Mouse (Mus musculus): ENCODE measurements at regions not wholly inside any gene's neighbourhood (a gene's known extent, or its start where the extent isn't known, plus 50 kb on each side); places are given as distances from the start of the nearest gene placed in this dataset.
"Not testable (repeated sequence)": the region's sequence is repeated elsewhere in the genome, so short reads cannot be mapped to it uniquely, and the experiment has no call there.

DNA sequence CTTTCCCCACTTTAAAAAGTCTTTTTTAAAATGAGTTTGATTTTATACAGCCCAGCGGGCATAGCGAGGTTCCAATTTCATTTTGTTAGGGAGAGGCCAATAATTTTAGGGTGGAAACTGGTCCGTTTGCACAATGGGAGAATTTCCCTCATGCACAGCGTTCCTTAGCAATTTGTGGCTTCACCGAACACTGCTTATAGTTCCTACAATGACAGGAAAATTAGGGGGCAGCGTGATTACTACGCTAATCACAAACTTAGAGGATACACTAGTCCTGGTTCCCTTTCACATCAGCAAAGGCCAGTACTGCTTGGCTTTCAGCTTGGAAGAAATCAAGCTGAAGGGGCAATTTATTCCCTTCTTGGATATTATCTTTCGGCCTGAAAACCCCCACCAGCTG lies 745.1 kb upstream of the Gm19410 start:
- no peak for DNase-seq (ENCODE audit: low read depth, low spot score)

DNA sequence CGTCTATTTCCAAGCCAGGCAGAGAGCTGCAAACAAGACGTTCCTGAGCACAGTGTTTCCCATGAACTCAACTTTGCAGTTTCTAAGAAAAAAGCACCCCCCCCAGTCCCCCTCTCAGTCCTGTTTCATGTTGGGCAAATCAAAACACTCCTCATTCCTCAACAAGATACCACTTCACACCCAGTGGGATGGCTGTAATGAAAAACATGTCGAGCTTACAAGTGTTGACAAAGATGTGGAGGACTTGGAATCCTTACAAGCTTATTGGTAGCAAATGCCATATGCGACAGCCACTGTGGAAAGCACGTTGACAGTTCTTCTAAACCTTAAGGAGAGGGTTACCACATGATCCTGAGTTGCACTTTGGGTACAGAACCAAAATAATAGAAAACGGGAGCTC lies 742.9 kb upstream of the Gm19410 start:
- no peak for DNase-seq (ENCODE audit: low read depth, low spot score)

DNA sequence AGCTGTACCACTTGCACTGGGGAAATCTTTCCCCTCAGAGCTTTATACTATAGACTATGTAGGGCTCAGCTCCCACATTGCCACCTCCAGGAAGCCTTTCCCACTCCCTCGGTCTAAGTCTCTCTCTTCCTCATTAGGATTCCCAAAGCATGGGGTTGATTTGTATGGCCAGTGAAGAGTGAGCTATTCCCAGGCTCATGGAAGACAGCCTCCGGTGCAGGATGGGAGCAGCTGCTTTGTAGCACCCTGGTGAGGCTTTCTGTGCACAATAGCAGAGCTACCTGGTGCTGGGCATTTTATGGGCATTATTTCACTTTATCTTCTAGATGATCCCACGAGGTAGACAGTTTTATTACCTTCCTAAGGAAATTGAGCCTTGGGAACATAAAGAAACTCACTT lies 717.8 kb upstream of the Gm19410 start:
- no peak for DNase-seq (ENCODE audit: low read depth, low spot score)

DNA sequence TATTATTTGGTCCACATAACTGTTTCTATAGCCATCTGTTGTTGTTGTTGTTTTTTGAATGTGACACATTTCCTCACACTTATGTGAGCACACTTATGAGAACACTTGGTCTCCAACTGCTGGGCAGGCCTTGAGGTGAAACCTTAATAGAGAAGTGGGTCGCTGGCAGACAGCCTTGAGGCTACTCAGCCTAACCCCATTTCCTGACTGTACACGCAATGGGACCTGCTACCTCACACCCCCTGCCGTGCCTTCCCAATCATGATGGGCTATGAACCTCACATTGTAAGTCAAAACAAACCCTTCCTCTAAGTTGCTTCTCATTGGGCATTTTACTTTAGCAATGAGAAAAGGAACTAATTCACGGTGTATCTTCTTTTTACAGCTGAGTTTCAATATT lies 712.1 kb upstream of the Gm19410 start:
- no peak for DNase-seq (ENCODE audit: low read depth, low spot score)

DNA sequence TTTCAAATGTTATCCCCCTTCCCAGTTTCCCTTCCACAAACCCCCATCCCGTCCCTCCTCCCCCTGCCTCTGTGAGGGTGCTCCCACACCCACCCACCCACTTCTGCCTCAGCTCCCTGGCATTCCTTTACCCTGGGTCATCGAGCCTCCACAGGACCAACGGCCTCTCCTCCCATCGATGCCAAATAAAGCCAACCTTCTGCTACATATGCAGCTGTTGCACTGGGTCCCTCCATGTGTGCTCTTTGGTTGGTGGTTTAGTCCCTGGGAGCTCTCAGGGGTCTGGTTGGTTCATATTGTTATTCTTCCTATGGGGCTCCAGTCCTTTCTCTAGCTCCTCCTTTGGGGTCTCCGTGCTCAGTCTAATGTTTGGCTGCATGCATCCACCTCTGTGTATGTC lies 704.5 kb upstream of the Gm19410 start:
- DNase-seq (ENCODE audit: low read depth, low spot score): no peak

DNA sequence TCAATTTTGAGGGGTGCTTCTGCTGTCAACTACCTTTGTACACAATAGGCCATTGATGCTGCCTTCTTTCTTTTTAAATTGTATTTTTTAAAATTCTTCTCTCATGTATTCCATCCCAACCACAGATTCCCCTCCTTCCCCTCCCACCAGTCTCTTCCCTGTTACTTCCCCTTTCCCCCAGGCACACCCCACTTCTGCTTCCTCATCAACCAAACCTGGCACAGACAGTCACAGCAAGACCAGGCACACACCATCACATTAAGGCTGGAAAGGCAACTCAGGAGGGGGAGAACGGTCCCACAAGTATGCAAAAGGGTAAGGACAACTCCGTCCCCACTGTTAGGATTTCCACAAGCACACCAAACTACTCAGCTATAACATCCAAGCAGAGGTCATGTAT lies 697.4 kb upstream of the Gm19410 start:
- no peak for DNase-seq (ENCODE audit: low read depth, low spot score)

DNA sequence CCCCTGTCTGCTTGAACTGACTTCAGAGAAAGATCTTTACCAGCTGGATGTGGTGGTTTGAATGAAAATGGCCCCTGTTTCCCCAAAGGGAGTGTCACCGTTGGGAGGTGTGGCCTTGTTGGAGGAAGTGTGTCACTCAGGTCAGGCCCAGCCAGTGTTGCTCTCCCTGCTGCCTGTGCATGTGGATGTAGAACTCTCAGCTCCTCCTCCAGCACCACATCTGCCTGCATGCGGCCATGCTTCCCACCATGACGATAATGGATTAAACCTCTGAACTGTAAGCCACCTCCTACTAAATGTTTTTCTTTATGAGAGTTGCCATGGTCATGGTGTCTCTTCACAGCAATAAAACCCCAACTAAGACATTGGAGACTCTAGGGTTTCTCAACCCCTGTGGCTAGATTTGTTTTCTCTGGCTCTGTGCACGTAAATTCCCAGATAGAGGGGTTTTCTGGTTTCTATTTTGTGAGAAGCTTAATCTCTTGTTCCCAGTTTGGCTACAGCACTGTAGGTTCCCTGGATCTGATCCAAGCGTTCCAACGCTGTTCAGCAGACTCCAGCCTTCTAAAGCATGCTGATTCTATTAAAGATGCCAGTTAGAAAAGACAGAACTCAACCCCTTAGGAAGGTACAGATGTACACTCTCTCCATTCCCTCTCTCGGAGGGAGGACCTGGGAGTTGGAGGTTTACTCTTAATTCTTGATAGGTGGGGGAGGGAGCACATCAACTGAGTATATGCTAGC lies 695.2 kb upstream of the Gm19410 start:
- no peak for DNase-seq (ENCODE audit: low read depth, low spot score)

DNA sequence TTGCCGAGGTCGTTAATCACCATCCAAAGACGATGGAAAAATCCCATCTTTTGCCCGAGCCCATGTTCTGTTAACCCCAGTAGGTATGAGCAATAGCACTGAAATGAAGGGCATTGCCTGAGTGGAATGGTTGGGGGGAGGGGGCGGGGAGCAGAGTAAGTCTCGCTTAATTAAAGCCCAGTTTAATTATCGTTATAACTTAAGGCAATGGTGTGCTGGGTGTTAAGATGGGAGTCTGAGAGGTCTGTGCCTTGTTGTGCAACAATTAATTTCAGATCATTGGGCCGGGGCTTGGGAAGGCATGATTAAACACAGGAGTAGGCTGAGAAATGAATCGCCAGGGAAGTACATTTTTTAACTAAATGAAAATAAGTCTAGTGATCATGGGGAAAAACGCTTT lies 689.6 kb upstream of the Gm19410 start:
- no peak for DNase-seq (ENCODE audit: low read depth, low spot score)

DNA sequence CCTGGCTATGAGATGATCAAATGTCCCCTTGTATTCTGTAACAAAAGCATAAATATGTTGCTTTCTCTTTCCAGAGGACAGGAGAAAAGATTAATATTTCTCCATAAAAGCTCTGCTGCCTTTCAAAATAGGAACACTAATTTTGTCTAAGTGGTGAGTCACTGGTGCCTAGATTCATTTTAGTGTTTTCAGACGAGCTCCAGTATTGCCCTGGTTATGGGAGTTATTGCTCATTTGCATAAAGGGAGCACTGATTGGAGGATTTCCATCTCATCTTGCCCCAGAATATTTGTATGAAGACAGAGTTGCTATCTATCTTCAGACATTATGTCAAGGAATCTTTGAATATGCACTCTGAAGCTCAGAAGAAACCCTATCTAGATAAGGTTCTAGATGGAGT lies 682.4 kb upstream of the Gm19410 start:
- no peak for DNase-seq (ENCODE audit: low read depth, low spot score)

DNA sequence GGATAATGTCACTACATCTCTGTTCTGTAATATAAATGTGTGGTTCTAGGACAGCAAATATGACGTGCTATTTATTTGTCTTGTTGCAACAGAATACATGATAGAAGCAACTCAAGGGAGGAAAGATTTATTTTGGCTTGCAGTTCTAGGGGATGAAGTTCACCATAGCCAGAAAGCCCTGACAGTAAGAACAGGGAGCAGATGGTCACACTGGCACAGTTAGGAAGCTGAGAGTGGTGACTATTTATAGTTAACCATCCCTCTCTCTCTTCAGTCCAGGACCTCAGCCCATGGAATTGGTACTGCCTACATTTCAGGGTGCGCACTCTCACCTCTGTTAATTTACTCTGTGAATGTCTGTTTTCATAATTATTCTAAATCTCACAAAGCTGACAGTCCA lies 678.5 kb upstream of the Gm19410 start:
- DNase-seq (ENCODE audit: low read depth, low spot score): no peak

DNA sequence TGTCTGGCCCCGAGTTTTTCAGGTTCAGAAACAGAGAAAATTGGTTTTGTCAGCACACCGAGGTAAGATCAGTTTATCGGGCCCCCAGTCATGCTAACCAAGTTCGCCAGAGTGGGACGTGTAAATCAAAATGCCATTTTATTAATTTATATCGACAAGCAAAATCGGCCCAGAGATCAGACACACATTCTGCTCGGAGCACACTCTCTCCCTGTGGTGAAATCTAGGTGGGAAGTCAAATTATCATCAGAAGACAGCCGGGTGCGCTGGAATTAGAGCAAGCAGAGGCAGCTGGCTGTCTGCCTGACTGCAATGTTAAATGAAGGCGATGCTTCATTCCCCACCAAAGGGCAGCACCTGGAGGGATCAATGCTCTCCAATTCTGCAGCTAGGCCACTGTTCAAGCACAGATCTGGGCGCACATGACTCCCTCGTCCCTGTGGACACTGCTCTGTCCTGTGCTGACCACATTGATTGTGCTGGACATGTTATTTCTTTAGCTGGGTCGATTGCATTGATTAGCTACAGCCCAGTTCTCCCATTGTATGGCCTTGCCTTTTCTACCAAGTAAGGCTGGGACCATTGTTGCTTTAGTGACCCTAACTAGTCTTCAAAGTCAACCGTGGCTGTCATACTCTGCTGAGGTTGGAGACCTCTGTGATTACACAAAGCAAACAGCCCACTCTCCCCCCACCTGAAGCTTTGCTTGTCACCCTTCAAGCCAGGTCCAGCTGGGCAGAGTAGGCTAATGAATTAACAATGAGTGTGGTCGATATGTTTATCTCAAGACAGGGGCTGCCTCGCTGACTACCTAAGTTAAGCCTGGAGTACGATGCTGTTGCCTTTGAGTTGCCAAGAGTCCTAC lies 677.0 kb upstream of the Gm19410 start:
- no peak for DNase-seq (ENCODE audit: low read depth, low spot score)

DNA sequence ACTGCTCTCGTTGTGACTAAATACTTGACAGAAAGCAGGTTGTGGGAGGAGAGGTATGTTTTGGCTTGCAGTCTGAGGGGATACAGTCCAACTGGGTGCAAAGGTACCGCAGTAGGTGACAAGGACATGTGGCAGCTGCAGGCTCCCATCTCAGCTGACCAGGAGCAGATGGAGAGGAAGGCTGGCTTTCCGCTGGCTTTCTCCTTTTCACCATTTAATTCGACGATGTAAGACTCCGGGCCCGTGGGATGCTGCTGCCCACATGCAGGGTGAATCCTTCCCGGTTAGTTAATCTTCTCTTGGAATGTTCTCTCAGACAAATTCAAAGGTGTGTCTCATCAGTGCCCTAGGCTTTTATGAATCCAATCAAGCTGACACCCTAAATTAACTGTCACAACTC lies 676.1 kb upstream of the Gm19410 start:
- DNase-seq (ENCODE audit: low read depth, low spot score): no peak

DNA sequence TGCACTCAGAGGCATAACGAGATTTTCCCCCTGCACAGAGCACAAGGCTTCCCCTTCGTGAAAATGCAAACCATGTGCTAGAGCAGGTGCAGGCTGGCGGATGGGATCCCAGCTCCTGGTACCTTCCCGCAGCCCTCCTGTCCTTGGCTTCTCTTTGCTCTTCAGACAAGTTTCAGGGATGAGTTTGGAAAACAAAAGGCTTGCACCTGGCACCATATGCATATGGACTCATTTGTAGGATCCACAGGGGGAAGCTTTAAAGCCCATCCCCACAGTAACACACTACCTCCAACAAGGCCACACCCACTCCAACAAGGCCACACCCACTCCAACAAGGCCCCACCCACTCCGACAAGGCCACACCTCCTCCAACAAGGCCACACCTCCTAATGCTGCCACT lies 663.9 kb upstream of the Gm19410 start:
- no peak for DNase-seq (ENCODE audit: low read depth, low spot score)

DNA sequence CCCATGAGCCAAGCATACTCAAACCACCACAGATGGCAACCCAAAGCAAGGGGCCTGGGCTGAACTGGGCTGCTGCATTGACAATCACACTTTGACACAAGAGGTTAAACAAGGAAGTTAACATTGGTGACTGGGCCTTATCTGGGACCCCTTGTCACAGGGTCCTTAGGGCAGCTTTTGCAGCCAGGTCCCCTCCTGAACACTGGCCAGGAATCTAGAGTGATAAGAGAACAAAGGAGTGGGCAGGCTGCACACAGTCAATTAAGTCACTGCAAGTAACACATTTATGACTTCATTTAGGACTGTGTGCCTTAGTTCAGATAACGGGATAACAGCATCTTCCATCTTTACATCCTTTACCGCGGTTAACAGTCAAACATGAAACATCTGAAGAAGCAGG lies 663.5 kb upstream of the Gm19410 start:
- not testable (repeated sequence) for DNase-seq (ENCODE audit: low read depth, low spot score)

DNA sequence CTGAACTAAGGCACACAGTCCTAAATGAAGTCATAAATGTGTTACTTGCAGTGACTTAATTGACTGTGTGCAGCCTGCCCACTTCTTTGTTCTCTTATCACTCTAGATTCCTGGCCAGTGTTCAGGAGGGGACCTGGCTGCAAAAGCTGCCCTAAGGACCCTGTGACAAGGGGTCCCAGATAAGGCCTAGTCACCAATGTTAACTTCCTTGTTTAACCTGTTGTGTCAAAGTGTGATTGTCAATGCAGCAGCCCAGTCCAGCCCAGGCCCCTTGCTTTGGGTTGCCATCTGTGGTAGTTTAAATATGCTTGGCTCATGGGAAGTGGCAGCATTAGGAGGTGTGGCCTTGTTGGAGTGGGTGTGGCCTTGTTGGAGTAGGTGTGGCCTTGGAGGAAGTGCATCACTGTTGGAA lies 661.1 kb upstream of the Gm19410 start:
- not testable (repeated sequence) for DNase-seq (ENCODE audit: low read depth, low spot score)

DNA sequence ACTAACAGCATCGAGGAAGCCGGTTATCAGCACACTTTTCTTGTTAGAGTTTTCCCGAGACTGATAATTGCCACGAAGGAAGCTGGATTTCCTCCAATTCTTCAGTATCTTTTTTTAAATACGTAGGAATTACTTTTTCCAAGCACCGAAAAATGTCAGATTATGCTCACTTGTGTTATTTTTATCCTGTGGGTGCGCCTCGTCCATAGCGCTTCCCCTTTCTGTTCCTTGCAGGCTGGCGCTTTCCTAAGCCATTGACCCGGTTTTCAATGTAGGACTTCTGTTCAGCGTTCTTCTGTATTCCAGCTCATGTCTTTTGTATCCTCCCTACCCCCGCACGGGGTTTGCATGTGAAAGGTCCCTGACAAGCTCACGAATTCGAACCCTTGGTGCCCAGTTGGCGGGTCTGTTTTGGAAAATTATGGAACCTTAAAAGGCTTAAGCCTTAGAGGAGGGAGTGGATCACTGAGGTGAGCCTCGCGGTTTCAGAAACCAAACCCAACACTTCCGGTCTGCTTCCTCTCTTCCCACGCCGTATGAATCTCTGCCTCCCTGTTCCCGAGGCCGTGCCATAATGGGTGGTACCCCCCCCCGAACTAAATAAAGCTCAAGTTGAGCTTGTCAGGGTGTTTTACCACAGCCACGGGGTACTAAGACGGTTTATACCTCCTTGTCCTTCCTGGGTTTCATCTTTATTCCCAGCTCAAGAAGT lies 655.9 kb upstream of the Gm19410 start:
- DNase-seq (ENCODE audit: low read depth, low spot score): no peak

DNA sequence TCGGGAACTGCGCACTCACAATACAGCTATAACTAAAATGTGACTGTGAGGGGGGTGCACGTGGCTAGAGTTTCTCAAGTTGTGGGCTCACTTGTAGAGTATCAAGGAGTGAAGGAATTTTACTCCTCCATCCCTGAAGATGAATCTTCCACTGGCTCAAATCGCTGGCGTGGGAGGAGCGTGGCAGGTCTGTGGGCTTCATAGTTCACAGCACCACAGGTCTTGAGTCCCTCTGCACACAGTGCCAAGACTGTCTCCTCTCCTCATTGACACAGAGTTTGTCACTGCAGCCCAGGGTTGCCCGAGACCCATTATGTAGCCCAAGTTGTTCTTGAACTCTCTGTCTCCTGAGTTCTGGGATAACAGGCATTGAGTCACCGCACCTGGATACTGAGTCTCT lies 655.3 kb upstream of the Gm19410 start:
- DNase-seq (ENCODE audit: low read depth, low spot score): no peak

DNA sequence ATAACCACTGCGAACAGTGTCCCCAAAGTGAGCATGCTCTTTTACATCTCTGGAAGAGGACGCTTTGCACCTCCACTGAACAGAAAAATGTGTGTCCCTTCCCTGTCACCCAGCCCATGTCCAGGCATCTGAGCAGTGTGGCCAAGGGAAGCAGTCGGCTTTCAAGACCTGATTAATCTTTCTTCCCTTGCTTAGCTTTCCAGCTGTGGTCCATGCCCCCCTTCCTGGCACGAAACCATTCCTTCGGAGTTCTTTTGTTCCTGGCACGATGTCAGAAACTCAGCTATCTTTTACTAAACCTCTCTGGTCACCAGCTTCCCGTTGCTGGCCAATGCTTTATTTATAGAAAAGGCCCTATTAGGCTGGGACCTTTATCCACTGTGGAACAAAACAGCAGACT lies 654.5 kb upstream of the Gm19410 start:
- DNase-seq (ENCODE audit: low read depth, low spot score): no peak

DNA sequence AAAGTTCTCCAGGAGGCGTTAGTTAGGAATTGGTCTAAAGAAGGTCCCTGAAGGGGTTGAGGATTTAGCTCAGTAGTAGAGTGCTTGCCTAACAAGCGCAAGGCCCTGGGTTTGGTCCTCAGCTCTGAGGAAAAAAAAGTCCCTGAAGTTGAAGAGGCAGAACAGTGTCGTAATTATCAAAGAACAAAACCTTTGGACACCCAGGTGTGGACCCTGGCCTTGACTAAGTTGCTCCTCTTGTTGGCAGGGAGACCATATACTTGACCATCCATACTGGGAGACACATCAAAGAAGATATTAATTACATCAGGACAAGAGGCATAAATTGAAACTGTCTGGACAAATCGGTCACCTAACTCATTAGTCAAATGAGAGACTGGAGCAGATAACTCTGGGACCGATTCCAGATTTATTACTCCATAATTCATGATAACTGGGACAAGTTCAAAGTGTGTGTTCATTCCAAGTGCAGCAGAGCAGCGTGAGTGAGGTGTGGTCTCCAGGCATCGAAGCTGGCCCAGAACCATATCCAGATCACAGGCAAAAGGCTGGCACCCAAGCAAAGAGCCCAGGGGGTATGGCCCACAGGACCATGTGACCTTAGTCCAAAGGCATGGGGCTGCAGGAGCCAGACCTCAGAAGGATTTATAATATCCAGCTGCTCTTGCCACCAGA lies 652.9 kb upstream of the Gm19410 start:
- DNase-seq (ENCODE audit: low read depth, low spot score): no peak

DNA sequence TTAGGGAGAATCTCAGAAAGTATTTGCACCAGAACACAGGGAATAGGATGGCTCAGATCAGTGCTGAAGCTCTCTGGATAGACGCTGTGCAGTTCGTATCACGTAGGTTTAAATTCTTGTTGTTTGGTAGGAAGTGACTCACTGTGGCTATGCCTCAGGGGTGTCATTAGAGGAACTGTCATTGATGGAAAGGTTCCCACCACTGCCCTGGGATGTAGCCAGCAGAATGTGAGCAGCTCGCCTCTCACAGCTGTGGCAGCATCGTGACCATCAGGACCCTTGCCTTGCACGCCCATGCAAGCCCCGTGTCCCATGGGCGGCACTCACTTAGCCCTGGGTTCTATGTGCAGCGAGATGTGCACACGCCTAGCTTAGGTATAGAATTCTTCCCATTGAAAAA lies 651.6 kb upstream of the Gm19410 start:
- DNase-seq (ENCODE audit: low read depth, low spot score): no peak

DNA sequence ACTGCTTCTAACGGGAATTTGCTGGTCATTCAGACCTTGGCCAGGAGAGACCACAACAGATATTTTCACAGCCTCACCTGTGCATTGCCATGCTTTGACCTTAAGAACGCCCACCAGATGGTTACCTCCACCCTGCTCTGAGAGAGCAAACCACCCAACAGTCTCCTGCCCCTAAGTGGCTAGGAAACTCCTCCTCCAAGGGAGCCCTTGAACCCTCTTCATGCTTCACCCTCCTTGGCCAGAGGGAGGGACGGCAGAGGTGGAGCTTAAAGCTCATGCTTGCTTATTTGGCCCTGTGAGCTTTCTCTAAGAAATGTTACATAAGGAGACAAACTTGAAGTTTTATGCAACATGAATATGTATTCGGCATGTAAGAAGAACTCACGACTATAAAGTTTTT lies 645.0 kb upstream of the Gm19410 start:
- no peak for DNase-seq (ENCODE audit: low read depth, low spot score)

DNA sequence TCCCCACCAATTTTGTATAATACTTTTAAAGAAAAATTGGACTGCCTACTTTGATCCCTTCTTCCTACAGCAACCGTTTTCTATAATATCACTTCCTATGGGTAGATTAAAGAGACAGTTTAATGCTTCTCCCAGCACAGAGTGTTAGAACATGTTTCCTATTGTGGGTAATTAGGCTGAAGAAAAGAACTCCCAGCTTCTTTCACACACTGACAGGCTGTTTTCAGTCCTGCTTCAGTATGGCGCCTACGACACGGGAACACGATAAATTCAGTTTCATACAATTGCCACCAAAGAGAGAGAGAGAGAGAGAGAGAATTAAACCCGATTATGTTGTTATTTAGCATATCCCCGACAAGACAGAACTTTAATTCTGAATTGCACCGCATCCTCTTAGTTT lies 644.5 kb upstream of the Gm19410 start:
- DNase-seq (ENCODE audit: low read depth, low spot score): no peak

Measured in embryo, embryonic 11.5 days (tissue).